Mouse (Mus musculus) stomach, postnatal 0 days (tissue): ENCODE measurements at regions not wholly inside any gene's neighbourhood (a gene's known extent, or its start where the extent isn't known, plus 50 kb on each side); places are given as distances from the start of the nearest gene placed in this dataset.

ENCODE experiments used
- CTCF ChIP-seq: IDR thresholded peaks from 2 replicates; pipeline ENCODE4 v1.5.1; 2016; ENCODE audit warnings: antibody characterized with exemption, low read depth, mild to moderate bottlenecking, moderate library complexity
- EP300 ChIP-seq: optimal IDR thresholded peaks from 2 replicates; pipeline ENCODE3; 2016; ENCODE audit warnings: antibody characterized with exemption

DNA sequence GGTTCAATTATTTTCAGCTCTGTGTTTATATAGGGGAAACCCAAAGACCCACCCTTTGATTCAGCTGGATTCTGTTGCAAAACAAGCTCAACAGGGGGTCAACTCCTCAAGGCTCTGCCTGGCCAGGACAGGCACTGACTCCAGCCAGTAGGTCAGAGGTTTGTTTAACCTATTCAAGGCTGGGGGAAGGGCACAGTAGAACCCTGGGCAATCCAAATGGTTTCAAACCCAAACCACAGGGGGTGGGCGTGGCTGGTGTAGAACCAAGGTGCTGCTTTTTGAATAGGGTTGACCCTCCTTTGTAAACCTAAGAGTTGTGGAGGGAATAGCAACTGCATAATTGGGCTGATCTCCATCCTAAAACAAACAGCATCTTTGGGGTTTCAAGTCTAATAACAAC, 69.2 kb upstream of the Frmd4a start:
- no peak for TF ChIP-seq CTCF
- TF ChIP-seq EP300: no peak
